Mouse (Mus musculus) gastrocnemius, postnatal 14 days (tissue): ENCODE measurements at regions not wholly inside any gene's neighbourhood (a gene's known extent, or its start where the extent isn't known, plus 50 kb on each side); places are given as distances from the start of the nearest gene placed in this dataset.
A peak's percentile ranks its signal among the peaks of the same experiment; 100 is the strongest.

Experiments used
- DNase-seq: peaks from one replicate; pipeline ENCODE4 v3.0.0; 2021; ENCODE audit warnings: mixed read lengths
- intact Hi-C: fragments of 180-260 bp; cut with DNase I; formaldehyde crosslinking; loops from one replicate; pipeline ENCODE4 v1.15.1; 2025; ENCODE audit warnings: low total_unique reads

DNA sequence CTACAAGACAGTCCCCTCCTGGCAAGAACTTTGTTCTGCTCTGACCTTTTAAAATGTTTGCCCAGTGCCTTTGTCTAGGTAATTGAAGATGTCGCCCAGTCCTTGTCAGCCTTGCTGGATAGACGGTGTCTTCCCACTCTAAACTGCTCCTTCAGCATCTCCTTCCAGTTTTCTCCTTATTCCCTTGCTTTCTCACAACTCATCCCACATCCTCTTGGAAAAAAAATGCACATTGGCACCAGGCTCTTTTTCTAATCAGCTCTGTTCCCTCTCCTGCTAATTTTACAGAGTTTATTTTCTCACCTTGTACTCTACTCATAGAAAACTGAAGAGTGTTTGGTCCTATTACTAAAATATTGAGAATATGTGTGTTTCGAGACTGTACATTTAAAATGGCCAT is 466.3 kb downstream of the Lmo4 start:
- intact Hi-C loops = no loop called here
- no peak for DNase-seq

DNA sequence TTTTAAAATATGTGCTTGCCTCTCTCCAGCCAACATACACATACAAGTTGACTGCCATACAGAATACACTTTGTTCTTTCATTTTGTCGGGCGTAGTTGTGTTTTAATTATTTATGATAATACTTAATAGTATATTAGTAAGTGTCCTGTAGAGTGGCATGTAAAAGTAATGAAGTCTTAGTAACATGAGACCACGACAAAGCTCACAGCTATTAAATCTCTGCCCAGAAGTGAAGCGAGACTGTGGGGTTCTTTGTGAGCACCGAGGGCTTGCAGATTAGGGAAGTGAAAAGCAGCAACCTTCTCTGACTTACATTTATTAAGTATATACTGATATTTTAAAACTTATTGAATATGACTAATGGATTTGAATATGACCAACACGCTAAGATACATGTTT is 467.2 kb downstream of the Lmo4 start:
- DNase-seq = no peak
- intact Hi-C loops = no loop called here

DNA sequence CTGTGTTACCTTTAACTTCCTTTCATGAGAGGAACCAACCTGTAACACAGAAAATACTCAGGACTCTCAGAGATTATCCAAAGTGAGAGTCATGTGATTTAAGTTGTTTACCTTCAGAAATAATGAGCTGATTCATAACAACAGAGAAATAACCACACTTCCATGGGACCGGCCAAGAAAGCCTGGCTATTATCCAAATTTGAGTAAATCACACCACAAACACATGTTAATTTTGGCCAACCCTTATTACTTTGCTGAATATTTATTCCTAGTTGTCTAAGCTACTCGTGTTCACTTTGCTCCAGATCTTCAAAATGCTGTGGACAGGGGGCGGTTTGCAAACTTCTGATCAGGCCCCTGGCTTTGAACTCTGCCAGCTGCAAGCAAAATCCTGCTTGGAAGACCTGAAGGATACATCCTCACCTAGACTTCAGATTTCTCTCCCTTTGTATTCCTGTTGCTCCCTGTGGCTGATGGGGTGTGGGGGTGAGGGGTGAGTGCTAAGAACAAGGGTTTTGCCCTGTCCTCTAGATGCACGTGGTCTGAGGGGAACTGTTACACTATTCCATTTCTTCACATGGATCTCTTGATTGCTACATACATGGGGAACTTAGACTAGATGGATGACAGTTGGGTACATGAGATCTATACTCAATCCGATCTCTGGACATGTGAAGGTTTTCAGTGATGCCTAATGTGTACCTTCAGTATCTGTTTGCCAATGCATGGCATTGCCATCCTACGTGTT is 468.2 kb downstream of the Lmo4 start:
- intact Hi-C loops = no loop called here

DNA sequence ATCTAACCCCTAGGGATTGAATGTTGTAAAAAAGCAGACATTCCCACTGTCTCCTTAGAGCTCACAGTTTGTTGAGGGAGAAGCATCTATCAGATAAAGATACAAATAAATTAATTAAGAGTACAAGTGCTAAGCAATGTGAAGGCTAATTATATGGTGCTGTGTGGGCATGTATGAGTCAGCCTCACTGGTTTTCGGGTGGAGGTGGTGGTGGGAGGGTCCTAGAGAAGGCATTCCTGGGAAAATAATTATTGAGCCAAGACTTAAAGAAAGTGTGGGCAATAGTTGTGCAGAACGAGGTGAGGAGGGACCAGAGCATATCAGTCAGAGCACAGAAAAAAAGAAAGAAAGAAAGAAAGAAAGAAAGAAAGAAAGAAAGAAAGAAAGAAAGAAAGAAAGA is 470.2 kb downstream of the Lmo4 start:
- intact Hi-C loops = no loop called here

More for the DNA sequence above, 468.2 kb downstream of the Lmo4 start:
- DNase-seq = no peak

DNA sequence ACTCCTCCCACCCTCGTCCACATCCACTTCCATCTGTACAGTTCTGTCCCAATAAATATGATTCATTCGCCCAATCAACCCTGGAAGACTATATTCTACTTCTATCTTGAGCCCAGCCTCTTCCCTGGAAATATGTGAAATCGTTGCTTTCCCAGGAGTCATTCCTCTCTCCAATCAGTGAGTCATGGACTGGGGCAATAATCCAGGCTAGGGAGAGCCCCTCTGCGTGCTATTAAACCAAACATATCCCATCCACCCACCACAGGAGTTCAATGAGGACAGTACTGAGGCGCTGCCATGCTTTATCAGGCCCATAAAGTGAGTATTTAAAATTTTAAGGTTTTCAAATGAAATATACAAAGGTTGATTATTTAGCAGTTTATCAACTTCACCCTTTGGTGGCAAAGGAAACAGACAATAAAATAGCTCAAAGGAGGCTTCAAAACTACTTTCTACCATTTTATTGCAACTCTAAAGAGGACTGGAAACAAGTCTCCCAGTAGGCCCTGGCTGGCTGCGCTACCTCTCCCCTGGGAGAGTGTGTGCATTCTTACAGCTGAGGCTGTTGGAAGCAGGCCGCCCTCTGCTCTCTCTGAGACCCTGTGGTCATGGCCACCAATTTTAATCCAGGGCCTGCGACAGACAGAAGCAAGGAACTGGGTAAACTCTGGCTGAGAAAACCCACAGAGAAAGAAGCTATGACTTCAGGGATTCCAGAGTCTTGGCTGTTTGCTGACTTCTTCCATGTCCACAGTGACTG is 471.9 kb downstream of the Lmo4 start:
- intact Hi-C loops = no loop called here
- DNase-seq = peak; percentile 12

More for the DNA sequence above, 470.2 kb downstream of the Lmo4 start:
- DNase-seq = no peak

DNA sequence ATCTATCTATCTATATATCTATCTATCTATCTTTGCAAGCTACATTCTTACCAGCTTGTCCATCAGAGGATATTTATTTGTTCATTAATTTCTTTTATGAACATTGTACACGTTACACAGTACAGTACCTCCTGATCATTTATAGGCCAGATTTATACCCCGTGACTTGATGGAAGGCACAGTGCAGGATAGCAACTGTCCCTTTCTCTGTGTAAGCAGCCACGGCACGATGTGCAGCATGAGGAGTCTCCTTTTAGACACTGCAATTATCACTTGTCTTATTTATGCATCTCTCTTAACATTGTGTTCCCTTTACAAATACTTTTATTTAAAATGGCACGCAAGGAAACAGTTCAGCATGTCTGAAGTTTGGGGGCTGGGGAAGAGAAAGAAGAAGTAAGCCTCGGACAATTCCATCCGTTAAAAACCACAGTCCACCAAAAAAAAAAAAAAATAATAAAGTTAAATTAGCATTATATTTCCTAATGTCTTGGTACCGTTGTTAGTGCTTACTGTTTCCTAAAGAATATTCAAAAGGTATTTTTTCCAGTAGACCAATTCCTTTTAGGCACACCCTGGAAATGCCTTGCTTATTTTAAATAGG is 475.4 kb downstream of the Lmo4 start:
- intact Hi-C loops = no loop called here
- DNase-seq = no peak

DNA sequence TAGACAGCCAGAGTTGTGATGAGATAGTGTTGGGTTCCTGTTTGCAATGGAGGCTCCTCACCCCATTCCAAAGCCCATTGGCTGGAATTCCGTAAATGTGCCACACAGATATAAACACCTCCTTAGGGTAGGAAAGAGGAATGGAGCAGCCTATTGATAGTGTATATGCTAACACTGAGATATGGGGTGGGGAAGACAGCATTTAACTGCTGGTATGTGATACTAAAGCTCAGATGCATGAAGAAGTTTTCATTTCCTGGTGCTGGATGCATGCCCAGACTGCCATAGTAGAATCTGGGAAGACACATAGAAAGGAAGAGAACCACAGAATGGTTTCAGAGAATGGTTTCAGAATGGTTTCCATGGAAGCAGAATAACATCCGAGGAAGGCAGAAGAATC is 482.4 kb downstream of the Lmo4 start:
- intact Hi-C loops = no loop called here
- DNase-seq = no peak

DNA sequence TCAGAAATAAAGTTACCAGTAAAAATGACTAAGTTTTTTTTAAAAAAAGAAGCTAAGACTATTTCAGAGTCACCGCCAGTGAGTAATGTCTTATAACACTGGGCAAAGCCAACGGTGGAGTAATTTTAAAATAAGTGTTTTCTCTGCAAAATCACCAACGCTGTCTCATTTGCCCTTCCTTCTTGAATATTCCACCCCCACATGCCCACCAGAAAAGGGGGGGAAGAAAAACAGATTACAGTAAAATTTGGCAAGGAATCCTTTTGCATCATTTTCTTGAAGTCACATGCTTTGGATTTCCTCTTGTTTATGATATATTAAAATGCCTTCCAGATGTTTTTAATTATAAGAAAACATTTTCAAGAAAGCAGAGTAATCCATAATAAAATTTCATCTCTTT is 482.9 kb downstream of the Lmo4 start:
- intact Hi-C loops = no loop called here
- DNase-seq = no peak

DNA sequence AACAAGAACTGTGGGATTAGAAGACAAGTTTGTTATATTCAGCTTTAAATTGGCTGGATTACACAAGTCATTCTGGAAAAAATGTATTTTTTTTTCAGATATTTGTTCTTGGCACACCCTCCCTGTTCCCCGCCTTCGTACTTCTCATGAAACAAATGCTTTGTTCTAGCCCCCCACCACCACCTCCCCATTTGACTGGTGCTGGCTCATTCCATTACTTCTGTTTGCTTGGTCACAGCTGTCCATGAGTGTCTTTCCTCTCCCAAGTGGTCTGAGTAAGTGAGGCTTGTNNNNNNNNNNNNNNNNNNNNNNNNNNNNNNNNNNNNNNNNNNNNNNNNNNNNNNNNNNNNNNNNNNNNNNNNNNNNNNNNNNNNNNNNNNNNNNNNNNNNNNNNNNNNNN is 491.8 kb downstream of the Lmo4 start:
- intact Hi-C loops = no loop called here
- no peak for DNase-seq

DNA sequence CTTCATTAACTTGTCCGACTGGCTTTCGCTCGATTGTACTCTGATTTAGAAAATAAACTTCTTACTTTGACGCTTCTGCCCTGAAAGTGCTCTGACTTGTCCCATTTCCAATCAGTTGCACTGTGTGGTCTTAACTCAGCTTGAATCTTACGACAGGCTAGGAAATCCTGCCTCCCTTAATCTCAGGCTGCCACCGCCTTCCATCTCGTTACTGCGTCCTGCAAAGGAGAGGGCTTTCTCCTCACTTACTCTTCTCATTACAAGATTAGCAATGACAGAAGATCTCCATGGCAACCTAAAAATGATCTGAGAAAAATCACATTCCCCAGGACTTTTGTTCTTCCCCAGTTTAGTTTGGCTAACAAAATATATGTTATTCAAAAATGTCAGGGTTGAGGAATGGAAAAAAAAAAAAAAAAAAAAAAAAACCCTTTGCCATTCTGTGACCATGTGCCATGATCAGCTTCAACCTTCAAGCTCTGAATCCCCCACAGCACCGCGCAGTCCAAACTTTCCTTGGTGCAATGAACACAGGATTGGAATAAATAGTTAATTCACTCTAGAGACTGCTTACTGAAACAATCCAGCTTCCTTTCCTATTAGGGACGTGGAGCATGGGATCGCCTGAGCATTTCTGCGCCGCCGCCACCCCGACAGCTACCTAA is 494.1 kb downstream of the Lmo4 start:
- intact Hi-C loops = no loop called here
- DNase-seq = no peak

DNA sequence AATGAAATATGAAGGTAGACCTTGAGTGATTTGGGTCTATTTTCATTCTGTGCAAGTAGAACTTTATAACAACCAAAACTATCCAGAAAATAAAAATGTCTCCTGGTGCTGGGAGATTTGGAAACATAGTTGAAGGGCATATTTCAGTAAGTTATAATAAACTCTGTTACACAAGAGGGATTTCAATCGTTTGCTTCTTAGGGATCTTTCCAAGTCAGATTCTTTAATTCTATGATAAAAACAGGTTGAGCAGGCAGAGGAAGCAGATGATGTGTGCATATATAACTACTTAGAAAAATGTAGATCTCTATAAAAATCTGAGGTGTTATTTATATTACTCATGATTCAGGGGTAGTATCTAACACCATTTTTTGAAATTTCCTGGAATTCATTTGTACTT is 498.3 kb downstream of the Lmo4 start:
- intact Hi-C loops = no loop called here
- no peak for DNase-seq

DNA sequence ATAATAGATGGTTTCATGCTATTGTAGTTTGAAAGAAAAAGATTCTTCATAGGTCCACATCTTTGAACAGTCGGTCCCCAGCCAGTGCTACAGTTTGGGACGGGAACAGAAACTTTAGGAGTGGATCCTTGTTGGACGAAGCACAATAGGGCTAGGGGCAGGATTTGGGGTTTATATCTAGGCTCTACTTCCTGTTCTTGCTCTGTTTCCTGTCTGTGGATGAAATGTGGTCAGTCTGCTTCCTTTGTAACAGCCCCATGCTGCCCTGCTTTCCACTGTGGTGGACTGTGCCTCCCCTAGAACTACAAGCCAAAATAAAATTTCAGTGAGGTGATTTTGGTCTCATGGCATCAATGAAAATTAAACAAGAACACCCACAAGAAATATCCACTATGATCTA is 510.2 kb downstream of the Lmo4 start:
- no peak for DNase-seq
- intact Hi-C loops = no loop called here

DNA sequence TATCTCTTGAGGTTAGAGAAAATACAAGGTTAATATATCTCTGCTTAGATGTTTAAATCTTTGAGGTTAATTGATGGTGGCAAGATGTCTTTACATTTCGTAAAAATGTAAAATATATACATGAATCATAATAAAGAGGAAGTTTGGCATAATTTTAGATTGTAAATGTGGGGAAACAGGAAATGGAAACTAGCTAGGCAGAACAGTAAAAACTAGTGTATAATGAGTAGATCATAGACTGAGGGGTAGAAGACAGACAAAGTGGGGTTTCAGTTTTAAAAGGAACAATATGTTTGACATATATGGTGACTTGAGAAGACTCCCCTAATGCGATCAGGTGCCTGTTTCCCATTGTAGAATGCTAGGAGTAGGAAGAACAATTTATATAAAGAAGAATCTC is 519.3 kb downstream of the Lmo4 start:
- intact Hi-C loops = no loop called here
- no peak for DNase-seq

DNA sequence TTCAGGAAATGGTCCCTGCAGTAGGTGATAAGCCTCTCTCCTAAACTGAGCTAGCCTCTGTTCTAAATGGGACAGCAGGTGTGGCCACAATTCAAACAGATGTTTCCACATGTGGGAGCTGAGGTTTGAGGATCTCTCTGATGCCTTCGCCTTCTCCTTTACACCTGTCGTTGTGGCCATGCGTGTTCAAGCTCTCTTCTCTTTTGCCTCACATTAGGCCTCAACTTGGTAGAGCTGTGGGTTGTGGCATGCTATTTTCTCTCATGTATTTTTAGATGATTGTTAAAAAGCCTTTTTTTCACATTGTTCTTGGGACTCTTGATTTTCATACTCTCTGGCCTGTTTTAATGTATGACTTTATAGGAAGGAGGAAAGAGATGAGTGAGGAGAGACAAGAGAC is 526.8 kb downstream of the Lmo4 start:
- no peak for DNase-seq

DNA sequence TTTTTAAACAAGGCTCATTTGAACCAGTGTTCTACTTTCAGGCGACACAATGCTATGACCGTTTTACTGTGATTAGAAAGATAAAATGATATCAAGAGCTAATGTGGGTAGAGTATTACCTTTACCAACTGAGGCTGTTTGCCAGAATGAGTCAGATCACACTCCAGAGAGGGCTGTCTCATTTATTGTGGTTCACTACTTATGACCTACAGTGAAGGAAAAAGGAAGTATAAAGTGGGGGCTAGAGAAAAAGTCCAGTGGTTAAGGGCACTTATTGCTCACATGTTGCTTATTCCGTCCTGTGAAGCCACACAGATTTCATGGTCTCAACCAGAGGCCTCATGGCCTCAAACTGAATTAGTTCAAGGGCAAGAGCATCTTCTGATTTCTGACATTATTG is 530.2 kb downstream of the Lmo4 start:
- intact Hi-C loops = no loop called here
- no peak for DNase-seq

More for the DNA sequence above, 526.8 kb downstream of the Lmo4 start:
- intact Hi-C loops = no loop called here

DNA sequence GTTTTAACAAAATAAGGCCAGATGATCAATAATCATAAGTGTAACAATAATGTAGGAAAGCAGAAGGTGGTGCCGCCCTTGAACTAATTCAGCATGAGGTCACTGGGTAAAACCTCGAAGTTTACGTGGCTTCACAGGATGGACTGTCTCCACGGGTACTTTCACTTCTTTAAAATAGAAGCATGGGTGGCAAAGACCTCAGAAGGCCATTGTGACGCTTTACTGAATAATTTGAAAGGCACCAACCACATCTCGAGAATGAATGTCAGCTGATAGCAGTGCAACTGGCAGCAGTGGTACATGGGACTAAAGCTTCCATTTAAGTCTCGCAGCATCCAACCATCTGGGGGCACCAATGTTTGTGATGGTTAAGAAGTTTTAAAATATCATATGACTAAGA is 530.6 kb downstream of the Lmo4 start:
- DNase-seq = no peak
- intact Hi-C loops = no loop called here

DNA sequence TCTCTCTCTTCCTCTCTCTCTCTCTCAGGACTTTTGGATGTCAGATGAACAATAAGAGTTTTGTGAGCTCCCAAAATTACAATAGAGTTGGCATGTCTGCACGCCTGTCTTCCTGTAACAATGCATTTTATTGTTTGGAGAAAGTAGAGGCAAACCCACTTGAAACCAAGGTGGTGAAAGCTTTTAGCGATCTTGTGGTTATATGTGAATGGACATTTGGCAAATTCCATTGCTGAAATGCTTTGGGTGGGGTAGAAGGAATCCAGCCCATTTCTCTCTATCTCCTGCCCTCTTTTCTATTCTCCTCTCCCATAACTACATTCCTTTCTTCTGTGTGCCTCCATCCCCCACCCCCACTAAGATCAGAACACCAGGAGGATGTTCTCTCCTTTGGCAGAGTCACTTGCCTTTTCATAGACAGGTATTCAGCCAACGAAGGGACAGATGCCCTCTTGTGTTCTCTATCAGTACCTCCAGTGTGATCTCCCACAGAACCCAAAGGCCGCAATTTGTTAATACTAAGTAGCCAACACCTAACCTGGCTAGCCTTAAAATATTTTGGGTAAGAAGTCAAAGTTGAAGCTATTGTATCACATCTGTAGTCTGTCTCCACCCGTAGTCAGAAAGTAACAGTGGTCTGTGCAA is 542.9 kb downstream of the Lmo4 start:
- no peak for DNase-seq
- intact Hi-C loops = no loop called here

DNA sequence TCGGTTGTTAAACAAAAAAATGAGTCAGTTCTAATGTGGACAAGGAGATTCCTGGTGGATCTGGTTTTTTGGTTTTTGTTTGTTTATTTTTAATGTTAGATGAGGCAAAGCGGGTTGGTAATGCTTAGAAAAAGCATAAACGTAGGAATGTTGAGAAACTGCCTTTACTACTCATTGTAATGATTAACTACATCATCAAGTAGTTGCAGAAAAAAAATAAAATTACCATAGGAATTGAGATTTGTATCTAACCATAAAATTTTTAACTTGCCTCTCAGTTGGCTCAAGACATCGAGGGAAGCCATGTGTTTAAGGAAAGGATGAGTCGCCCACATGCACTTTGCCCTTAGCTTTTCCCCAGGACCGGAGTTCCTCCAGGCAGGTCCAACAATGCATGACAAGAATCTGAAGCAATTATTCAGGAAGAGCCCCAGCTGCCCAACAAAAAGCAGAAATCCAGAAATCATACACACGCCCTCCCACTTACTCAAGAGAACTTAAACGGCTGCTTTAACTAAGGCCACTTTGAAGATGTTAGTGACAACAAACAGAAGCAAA is 545.5 kb downstream of the Lmo4 start:
- no peak for DNase-seq
- intact Hi-C loops = no loop called here

DNA sequence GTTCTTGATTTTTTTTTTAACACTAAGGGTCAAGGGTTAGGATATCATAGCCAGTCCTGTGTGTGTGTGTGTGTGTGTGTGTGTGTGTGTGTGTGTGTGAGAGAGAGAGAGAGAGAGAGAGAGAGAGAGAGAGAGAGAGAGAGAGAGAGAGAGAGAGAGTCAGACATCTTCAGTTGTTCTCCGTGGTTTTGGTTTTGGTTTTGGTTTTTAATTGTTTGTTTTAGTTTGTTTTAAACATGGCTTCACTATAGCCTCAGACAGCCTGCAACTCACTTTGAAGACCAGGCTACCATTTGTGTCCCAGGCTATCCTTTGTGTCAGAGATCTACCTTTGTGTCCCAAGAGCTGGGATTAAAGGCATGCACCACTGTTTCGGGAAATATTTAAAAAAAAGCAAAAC is 557.8 kb downstream of the Lmo4 start:
- no peak for DNase-seq
- intact Hi-C loops = no loop called here

DNA sequence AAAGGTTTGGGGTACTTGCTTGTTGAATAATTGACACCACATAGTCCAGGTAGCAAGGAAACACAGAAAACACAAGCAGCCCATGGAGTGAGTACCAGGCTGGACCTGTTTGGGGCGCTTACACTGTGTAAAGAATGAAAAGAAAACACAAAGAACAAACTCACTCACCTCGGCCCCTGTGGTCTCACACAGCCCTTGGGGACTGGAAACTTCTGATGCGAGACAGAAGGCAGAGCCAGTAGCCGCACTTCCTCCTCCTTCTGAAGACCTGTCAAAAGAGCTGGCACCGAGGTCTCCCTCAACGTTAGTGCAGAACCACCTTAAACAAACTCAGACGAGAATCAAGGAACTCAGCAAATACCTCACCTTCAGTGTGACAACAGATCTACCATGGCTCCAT is 558.2 kb downstream of the Lmo4 start:
- DNase-seq = no peak
- intact Hi-C loops = no loop called here
